Mouse (Mus musculus): ENCODE results near the gene Agtr1b. TPM values are rescaled to one million over a fixed set of nuclear protein-coding genes. Genes with fewer than 3 reads are reported as not detected.

Agtr1b gene
- polyA plus RNA-seq, 1 experiment from 2014 or later: 0.13 TPM

DNA sequence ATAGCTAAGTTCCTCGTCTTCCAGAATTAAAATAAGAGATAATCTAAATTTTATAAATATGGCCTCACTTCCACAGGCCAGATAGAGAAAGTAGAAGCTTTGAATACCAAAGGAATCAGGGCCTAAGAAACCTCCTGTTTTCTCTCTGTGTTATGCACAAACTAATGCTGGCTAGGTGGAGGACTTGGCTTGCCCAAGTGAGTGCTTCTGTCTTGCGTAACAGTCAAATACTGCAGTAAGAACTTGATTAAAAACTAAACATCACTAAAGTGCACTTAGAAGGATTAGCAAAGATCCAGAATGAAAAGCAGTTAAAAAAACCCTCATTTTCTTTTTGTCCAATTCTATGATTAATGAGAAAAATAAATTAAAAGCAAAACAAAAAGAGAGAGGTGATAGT, 78.2 kb downstream of the Agtr1b start:
- ATAC-seq (ENCODE audit: insufficient number of reproducible peaks, low FRiP score, low TSS enrichment, low read depth): no peak
- H3K36me3 ChIP-seq: no peaks in the 10 kb centered on the region
- no peak overlapping the region for H3K4me2 ChIP-seq
- H3K4me1 ChIP-seq: no peaks in the 10 kb centered on the region
- H3K27me3 ChIP-seq: no peaks in the 10 kb centered on the region
- no peak overlapping the region for H3K4me3 ChIP-seq
- 89% methylated on average over 2 of the region's 2 CpGs for WGBS
- no peaks in the 10 kb centered on the region for H3K9me3 ChIP-seq
- no peak overlapping the region for H3K9ac ChIP-seq
- H3K27ac ChIP-seq: no peak overlapping the region

DNA sequence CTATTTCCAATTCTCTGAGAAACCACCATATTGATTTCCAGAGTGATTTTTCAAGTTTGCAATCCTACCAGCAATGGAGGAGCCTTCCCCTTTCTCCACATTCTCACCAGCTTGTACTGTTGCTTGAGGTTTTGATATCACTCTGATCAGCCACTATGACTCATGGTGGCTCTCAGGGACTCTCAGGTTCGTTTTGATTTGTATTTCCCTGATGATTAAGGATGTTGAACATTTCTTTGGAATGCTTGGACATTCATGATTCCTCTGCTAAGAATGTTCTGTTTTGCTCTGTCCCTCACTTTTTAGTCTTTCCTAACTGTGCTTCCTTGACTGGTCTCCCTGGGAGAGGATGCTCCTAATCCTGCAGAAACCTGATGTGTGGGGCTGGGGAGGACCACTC, 85.2 kb downstream of the Agtr1b start:
- Histone ChIP-seq H3K27me3 (no peaks in the 10 kb centered on the region), H3K4me1 (no peaks in the 10 kb centered on the region), H3K27ac (no peak overlapping the region), H3K9ac (no peak overlapping the region), H3K4me3 (no peak overlapping the region), H3K9me3 (no peaks in the 10 kb centered on the region), H3K4me2 (no peak overlapping the region), H3K36me3 (no peaks in the 10 kb centered on the region)
- WGBS: 47% methylated on average over 1 of the region's 1 CpGs
- ATAC-seq (ENCODE audit: insufficient number of reproducible peaks, low FRiP score, low TSS enrichment, low read depth): no peak

DNA sequence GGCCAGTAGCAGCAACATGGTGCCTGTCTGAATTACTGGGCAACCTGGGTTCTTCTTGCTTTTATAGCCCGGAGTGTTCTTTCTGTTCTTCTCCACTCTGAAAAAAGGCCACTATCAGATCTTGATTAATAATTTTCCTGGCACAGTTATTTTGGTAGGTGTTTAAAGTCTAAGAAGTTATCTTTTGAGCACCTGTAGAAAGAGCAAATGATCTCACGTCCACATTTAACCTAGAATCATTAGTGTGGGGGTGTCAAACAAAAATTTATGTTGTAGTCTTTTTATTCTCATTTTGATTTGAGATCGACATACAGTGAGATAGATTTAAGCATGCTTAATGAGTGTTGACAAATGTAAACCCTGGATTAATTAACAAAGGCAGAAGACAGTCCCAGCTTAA, 91.3 kb downstream of the Agtr1b start, which contains the start of gene Cpb1:
TSS of gene Cpb1 (minus strand) at position 101 of the 400 bp plus-strand sequence.
- ATAC-seq (ENCODE audit: insufficient number of reproducible peaks, low FRiP score, low TSS enrichment, low read depth): no peak
- Histone ChIP-seq H3K4me1 (no peaks in the 10 kb centered on the region), H3K9me3 (no peaks in the 10 kb centered on the region), H3K27me3 (no peaks in the 10 kb centered on the region), H3K4me2 (no peak within 1 kb of the TSS), H3K36me3 (no peaks in the 10 kb centered on the region), H3K27ac (no peak within 1 kb of the TSS), H3K9ac (no peak within 1 kb of the TSS), H3K4me3 (no peak within 1 kb of the TSS)
- 83% methylated on average over 3 of the region's 3 CpGs for WGBS

Other genes starting within 250 kb of the Agtr1b start
- gene Gyg, start 211.9 kb downstream of the Agtr1b start, polyA plus RNA-seq (2015; fragmentation: Nextera tagmentation; extraction: Ambion mirVana): 36.2 and 41.7 TPM in 2 replicates
- 304 and 332 TPM in 2 replicates for gene Cpa3, start 125.0 kb downstream of the Agtr1b start, polyA plus RNA-seq (2015; fragmentation: Nextera tagmentation; extraction: Ambion mirVana)
- gene Cpb1, start 91.4 kb downstream of the Agtr1b start, polyA plus RNA-seq (2015; fragmentation: Nextera tagmentation; extraction: Ambion mirVana): 0.51 and 0.55 TPM in 2 replicates